Mouse (Mus musculus): ENCODE results near the gene 2010109A12Rik.

2010109A12Rik gene

DNA sequence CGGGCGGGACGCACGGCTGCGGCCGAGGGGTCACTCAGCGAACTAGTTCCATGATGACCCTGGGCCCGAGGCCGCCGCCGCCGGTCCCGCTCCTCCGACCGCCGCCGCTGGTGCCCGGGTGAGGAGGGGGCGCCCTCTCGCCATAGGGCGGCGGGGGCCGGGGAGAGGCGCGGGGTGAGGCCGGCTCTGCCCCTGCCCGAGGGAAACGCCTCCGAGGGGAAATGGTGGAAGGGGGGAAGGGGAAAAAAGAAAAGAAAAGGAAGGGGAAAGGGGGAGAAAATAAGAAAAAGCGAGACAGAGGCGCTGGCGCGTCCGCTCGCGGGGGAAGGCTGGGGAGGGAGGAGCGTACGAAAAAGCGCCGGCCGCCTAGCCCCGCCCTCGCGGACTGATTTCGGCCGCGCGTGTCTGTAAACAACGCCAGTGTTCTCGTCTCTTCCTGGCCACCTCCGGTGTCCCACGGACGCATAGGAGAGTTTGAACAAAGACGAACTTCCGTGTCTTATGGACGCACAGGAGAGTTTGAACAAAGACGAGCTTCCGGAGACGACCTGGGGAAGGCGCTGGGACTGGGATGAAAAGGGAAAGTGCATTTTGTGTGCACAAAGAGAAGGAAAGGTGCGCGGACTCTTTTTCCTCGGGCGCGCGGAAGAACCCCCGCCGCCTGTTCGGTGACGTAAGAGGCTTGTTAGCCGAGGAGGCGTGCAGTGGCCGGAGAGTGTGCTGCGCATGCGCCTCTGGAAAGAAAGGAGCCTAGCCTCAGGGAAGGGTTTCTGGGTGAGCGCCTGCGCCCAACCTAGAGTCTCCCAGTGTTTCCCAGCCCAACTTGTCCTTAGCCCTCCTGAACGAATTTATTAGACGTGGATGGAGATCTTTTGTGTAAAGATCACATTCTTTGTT is at the start of gene 2010109A12Rik, which contains the start of gene Ccni:
TSS of gene 2010109A12Rik (plus strand) at position 410 of the 897 bp plus-strand sequence.
TSS of gene Ccni (minus strand) at position 387 of the 897 bp plus-strand sequence.
- DNase-seq (ENCODE audit: low read depth, low spot score) = peak; percentile 90

DNA sequence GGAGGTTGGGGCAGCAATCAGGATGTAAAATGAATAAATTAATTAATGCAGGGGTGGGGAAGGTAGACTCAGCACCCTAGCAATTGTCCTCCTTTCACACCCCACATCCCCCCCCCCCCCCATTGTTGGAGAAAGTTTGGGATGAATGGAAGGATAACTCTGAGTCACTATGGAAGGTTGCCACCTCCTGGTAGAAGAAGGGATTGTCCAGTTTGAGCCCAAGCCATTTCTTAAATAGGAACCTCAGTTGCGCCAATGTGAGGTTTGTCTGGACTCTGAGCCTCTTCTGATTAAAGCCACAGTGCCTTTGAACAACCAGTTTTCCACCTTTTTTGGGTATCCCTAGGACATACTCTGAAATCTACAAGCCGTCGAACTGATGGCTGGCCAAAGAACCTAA is 42.8 kb upstream of the 2010109A12Rik start:
- no peak for DNase-seq (ENCODE audit: low read depth, low spot score)

DNA sequence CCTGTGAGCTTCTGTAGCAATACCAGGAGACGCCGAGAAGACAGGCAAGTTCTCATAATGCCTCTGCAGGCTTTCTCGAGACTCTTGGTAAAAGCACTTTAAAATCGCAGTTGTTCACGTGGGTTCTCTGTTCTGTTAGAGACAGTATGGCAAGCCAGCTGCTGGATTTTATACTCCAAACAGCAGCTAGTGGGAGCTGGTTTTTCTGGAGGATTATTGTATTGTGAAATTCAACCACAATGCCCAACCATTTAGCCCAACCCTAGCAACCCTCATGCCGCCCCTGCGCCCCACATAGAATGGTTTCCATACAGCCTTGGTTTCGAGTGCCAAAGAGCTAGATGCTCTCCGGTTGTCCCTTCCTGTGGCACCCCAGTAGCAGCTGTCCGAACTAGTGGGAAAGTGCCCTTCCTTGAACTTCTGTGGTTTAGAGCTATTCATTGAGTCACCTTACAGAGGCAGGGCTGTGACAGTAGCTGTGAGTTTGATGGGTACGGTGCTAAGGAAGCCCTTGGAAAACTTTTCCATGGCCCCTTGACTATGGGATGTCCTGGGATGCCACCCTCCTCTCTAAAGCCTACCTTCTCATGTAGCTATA is 38.3 kb upstream of the 2010109A12Rik start:
- DNase-seq (ENCODE audit: low read depth, low spot score) = no peak

DNA sequence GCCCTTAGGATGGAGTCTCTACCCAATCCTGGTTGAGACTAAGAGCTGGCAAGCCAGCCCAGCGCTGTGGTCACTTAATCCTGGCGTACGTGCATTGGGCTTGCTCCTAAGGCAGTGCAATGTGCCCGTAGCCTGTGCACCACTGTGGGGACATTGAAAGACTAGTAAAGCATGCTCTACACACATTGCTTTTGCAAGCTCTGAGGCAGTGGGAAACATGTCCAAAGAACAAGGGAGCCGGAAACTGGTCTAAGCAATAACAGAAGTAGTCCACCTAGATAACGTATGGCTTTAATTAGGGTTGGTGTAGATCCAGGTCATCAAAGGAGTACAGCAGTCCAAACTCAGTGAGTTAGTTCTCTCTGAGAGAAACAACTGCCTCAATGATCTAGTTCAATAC is 37.7 kb upstream of the 2010109A12Rik start:
- DNase-seq (ENCODE audit: low read depth, low spot score) = no peak

GRCm38 (mm10) chr5:93171420-93171819 is 34.9 kb upstream of the 2010109A12Rik start:
- DNase-seq (ENCODE audit: low read depth, low spot score) = no peak

DNA sequence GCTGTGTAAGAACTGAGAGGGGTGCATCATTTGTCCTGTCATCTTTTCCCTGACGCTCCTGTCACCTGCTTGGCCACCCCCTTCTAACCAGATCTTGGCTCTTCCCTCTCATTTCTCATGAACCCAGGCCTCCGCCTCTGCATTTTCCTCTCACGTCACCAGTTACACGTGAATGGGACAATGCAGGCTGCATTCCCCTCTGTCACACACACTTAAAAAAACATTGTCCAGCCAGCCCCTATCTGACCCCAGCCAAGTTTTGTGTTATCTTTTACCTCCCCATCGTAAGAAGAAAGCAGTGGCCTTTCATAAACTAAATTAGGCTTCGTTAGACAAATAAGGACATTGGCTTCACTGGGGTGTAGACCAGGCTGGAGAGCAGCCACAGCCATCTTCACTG is 33.8 kb upstream of the 2010109A12Rik start:
- DNase-seq (ENCODE audit: low read depth, low spot score) = no peak

GRCm38 (mm10) chr5:93174675-93175074 is 31.6 kb upstream of the 2010109A12Rik start:
- no peak for DNase-seq (ENCODE audit: low read depth, low spot score)

DNA sequence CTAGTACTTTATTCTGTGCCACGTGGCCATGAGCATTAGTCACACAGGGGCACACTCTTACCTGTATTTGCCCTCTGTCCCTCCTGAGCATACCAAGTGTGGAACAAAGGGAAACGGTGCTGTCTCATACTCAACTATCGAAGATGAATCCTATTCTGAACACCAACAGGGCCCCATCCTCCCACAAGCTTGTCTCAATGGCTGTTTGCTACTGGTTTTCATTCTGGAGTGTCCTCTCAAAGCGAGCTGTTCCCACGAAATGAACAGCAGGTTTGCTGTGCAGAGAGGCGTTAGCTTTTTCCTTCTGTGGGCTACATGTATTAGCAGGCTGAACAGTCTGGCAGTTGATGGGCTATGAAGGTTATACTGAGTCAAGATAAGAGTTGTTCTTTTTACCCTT is 27.7 kb upstream of the 2010109A12Rik start:
- no peak for DNase-seq (ENCODE audit: low read depth, low spot score)

- no peak for DNase-seq (ENCODE audit: low read depth, low spot score)
Observed at GRCm38 (mm10) chr5:93180252-93180651, 26.1 kb upstream of the 2010109A12Rik start.

- DNase-seq (ENCODE audit: low read depth, low spot score) = no peak
Observed at GRCm38 (mm10) chr5:93183311-93183710, 23.0 kb upstream of the 2010109A12Rik start.

DNA sequence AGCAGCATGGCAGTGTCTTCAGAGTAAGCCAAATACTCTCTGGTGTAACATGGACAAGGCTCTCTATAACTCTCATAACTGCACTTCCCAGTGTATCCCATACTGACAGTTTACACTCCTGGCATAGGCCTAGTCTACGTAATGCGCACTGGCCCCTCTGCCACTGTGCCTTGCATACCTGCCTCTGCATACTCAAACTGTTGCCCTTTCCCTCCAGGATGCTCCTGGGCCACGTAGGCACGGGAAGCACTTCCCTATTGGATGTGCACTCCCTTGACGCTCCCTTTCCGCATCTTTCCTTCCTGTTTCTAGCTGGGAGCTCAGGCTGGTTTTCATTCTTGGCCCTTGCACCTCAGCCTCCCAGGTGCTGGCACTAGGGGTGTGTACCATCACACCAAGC is 21.8 kb upstream of the 2010109A12Rik start:
- no peak for DNase-seq (ENCODE audit: low read depth, low spot score)

DNA sequence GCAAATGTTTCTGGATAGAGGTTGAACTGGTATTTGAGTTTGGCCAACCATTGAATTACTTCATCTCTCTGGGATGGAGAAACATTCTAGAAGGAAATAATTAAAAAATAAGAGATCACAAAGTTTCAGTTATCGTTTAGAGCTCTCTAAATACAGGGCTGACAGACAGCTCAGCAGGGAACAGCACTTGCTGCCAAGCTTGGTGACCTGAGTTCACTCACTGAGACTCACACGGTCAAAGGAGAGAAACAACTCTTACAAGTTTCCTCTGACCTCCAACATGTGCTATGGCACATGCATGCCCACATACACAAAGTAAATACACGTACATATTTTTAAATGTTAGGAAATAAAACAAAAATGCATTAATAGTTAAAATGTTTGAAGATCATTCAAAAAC is 16.7 kb upstream of the 2010109A12Rik start:
- DNase-seq (ENCODE audit: low read depth, low spot score) = no peak

DNA sequence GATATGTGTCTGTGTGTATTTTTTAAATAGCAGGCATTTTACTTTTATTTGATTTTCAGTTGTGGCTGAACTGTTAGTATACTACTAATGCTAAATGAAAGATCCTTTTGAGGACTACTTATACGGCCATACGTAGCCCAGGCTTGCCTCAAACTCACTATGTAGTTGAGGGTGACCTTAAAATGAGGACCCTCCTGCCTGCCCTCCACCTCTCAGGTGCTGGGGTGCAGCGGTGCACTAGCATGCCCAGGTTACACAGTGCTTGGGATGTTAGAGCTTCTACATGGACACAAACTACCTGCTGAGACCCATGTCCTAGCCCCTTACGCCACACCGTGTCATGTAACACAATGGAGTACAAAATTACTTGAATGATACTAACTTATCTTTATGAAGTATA is 15.9 kb upstream of the 2010109A12Rik start:
- DNase-seq (ENCODE audit: low read depth, low spot score) = no peak

- no peak for DNase-seq (ENCODE audit: low read depth, low spot score)
Observed at GRCm38 (mm10) chr5:93198232-93198631, 8.1 kb upstream of the 2010109A12Rik start.

DNA sequence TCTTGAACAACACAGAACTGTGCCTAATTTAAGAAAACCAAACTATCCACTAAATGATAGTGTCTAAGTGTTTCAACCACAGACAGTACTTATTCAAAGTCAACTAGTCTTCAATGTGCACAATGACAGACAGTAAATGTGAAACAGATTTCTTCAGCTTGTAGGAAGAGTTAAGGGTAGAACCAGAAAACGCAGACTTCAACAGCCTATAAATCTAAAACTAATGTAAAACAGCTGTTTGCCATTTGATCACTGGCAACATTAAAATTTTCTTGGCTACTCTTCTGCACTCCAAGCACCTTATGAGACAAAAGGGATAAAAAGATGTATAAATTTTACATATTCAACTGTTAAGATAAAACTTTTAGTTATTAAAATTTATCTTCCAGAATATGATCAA is 5.1 kb upstream of the 2010109A12Rik start:
- DNase-seq (ENCODE audit: low read depth, low spot score) = no peak

GRCm38 (mm10) chr5:93205371-93206108 is 778 bp upstream of the 2010109A12Rik start:
- DNase-seq (ENCODE audit: low read depth, low spot score) = peak; percentile 47

DNA sequence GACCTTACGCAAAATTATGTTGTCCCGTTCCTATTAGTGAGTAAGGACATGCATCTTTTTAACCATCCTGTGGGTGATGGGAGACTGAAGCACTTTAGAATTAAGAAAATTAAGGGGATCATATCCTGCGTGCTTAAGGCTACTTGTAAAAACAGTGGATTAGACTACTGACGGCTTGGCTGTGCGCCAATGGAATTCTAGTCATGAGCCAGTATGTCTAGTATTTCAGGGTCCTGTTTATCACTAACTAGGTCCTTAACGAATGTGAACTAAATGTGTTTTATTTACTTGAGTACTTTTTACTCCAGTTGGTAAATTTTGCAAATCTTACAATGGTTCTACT is 659 bp downstream of the 2010109A12Rik start:
- no peak for DNase-seq (ENCODE audit: low read depth, low spot score)

DNA sequence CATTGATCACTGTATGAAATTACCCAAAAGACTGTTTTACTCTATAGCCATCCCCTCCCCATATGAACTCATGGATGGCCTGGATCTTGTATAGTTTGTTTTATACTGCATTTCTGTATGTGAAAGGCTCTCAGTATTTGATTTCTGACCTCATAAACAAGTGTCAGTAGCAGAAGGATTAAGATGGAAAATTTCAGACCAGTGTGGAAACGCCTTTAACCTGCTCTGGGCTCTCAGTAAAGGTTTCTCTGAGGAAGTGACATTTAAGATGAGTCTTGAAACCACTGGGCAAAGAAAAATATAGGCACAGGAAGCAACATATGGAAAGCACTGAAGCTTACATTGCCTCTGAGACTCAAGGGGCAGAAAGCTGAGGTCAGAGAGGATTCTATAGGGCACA is 1.2 kb downstream of the 2010109A12Rik start:
- DNase-seq (ENCODE audit: low read depth, low spot score) = no peak

- no peak for DNase-seq (ENCODE audit: low read depth, low spot score)
Observed at GRCm38 (mm10) chr5:93218375-93218774, 12.1 kb downstream of the 2010109A12Rik start.

DNA sequence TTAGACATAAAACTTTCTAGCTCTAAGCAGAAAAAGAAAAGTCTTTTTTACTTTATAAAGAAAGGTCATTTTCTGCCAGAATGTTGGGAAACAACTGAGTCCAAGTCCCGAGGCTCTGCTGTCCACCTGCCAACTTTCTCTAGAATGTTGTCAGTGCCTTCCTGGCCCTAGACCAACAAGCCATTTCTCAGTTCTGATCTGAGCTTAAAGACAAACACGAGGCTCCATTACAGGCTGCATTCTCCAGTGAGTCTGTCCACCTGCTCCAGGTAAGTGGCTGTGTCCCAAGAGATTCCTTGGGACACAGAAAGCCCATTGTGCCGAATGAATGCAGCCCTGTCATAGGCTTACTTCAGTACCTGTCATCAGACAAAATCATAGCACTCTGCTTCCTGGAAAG is 15.3 kb downstream of the 2010109A12Rik start:
- DNase-seq (ENCODE audit: low read depth, low spot score) = no peak

DNA sequence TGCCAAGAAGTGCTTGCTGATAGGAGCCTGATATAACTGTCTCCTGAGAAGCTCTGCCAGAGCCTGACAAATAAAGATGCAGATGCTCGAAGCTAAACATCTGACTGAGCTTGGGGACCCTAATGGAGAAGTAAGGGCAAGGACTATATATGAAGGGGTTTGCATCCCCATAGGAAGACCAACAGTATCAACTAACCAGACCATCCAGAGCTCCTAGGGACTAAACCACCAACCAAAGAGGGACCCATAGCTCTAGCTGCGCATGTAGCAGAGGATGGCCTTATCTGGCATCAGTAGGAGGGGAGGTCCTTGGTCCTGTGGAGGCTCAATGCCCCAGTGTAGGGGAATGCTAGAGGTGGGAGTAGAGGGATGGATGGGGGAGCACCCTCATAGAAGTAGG is 18.2 kb downstream of the 2010109A12Rik start:
- DNase-seq (ENCODE audit: low read depth, low spot score) = no peak

DNA sequence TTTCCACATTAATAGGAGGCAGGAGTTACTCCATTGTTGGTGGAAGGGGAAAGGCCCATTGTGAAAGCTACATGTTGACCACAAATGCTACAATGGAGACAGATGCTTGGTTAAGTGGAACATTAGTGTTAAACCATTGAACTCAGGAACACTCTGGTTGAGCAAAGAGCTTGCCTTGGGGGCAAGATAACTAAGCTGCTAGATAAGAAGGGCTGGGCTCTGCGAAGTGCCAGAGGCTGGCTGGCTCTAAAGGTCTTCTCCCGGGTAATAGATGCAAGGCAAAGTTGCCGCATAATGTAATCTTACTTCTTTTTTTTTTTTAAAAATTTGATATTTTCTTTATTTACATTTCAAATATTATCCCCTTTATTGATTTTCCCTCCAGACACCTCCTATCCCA is 20.8 kb downstream of the 2010109A12Rik start:
- DNase-seq (ENCODE audit: low read depth, low spot score) = no peak

Measured in c-Kit-negative CD71-positive TER-119-positive erythroid progenitor cells, embryonic 14.5 days (primary cell).